Mouse (Mus musculus) bone marrow macrophage, adult 2 months (primary cell): Measurements from ENCODE around the gene Mterf1a.
"Not testable (repeated sequence)": the region's sequence is repeated elsewhere in the genome, so short reads cannot be mapped to it uniquely, and the experiment has no call there.

Experiments
- CTCF ChIP-seq: IDR thresholded peaks from 2 replicates; pipeline ENCODE4 v1.5.1; 2012; ENCODE audit warnings: low read depth, mild to moderate bottlenecking, low read length, moderate library complexity
- POLR2A ChIP-seq: IDR thresholded peaks from 2 replicates; pipeline ENCODE4 v1.6.1; 2012; ENCODE audit warnings: mild to moderate bottlenecking, low read depth, low read length, borderline replicate concordance

DNA sequence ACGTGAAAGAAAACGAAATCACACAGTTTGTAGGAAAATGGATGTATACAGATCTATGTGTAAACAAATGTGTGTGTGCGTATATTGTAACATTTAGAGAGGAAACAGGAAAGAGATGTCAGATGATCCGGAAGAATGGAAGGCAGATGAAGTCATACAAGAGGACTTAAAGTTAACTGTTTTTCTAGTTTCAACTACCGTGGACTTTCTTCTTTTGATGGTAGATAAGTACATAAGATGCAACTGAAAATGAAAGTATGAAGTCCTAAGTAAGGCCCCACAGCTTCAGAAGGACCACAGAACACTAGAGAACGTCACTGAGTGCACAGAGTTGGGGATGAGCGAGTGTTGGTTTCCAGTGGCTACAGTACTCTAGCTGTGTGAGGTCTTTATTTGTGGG is 6.9 kb downstream of the Mterf1a start:
- TF ChIP-seq POLR2A, CTCF: not testable (repeated sequence)
